Mouse (Mus musculus) right cerebral cortex, postnatal 14 days (tissue): ENCODE data around the gene Med13l.

Source experiments
- DNase-seq: peaks from one replicate; pipeline ENCODE4 v3.0.0; 2022

The Med13l gene

GRCm38 (mm10) chr5:118661751-118662150 is 101.3 kb downstream of the Med13l start:
- no peak for DNase-seq

GRCm38 (mm10) chr5:118663999-118664398 is 103.5 kb downstream of the Med13l start:
- no peak for DNase-seq

GRCm38 (mm10) chr5:118665023-118665422 is 104.5 kb downstream of the Med13l start:
- DNase-seq: no peak

GRCm38 (mm10) chr5:118666437-118667207 is 106.1 kb downstream of the Med13l start:
- DNase-seq: no peak

GRCm38 (mm10) chr5:118667863-118668262 is 107.4 kb downstream of the Med13l start:
- no peak for DNase-seq

GRCm38 (mm10) chr5:118668931-118669330 is 108.5 kb downstream of the Med13l start:
- DNase-seq: no peak

- no peak for DNase-seq
Observed at GRCm38 (mm10) chr5:118672111-118672510, 111.6 kb downstream of the Med13l start.

GRCm38 (mm10) chr5:118673859-118674258 is 113.4 kb downstream of the Med13l start:
- DNase-seq: no peak

- DNase-seq: no peak
Observed at GRCm38 (mm10) chr5:118674321-118674720, 113.8 kb downstream of the Med13l start.

GRCm38 (mm10) chr5:118675697-118676096 is 115.2 kb downstream of the Med13l start:
- no peak for DNase-seq

- DNase-seq: no peak
Observed at GRCm38 (mm10) chr5:118676151-118676918, 115.9 kb downstream of the Med13l start.

- DNase-seq: no peak
Observed at GRCm38 (mm10) chr5:118679283-118679835, 118.9 kb downstream of the Med13l start.

- DNase-seq: no peak
Observed at GRCm38 (mm10) chr5:118680853-118681252, 120.4 kb downstream of the Med13l start.

GRCm38 (mm10) chr5:118682007-118682406 is 121.5 kb downstream of the Med13l start:
- no peak for DNase-seq

- DNase-seq: no peak
Observed at GRCm38 (mm10) chr5:118685145-118685544, 124.7 kb downstream of the Med13l start.

GRCm38 (mm10) chr5:118686021-118686420 is 125.5 kb downstream of the Med13l start:
- no peak for DNase-seq

- DNase-seq: no peak
Observed at GRCm38 (mm10) chr5:118688886-118689835, 128.7 kb downstream of the Med13l start.

GRCm38 (mm10) chr5:118691025-118691709 is 130.7 kb downstream of the Med13l start:
- DNase-seq: no peak

- no peak for DNase-seq
Observed at GRCm38 (mm10) chr5:118691710-118692040, 131.2 kb downstream of the Med13l start.

GRCm38 (mm10) chr5:118693996-118694395 is 133.5 kb downstream of the Med13l start:
- DNase-seq: no peak

- DNase-seq: no peak
Observed at GRCm38 (mm10) chr5:118697073-118697472, 136.6 kb downstream of the Med13l start.

GRCm38 (mm10) chr5:118700978-118701377 is 140.5 kb downstream of the Med13l start:
- DNase-seq: no peak
